Mouse (Mus musculus) c-Kit-positive CD71-positive TER-119-negative erythroid progenitor cells, embryonic 14.5 days (primary cell): Measurements from ENCODE around the gene Cwc25.
A peak's percentile ranks its signal among the peaks of the same experiment; 100 is the strongest.
"Not testable (repeated sequence)": the region's sequence is repeated elsewhere in the genome, so short reads cannot be mapped to it uniquely, and the experiment has no call there.

Experiments used
- DNase-seq: peaks from one replicate; pipeline ENCODE4 v3.0.0-alpha.2; 2013; ENCODE audit warnings: low read depth

Cwc25 gene

DNA sequence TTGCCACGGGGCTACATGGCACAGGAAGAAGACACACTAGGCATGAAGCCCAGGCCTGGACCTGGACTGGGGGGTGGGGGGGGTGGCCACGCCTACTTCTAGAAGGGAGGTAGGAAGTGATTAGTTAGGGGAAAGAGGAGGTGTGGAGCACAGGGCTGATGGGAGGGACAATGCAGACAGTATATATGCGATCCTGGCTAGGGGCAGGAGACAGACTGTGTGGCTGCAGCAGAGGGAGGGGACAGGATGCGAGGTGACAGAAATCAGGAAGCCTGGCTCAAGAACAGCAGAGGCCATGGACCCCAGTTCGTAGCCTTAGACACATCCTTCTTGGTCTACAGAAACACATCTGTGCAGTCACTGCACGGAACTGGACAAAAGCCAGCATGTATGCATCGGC is 42.6 kb downstream of the Cwc25 start:
- DNase-seq, result no peak

DNA sequence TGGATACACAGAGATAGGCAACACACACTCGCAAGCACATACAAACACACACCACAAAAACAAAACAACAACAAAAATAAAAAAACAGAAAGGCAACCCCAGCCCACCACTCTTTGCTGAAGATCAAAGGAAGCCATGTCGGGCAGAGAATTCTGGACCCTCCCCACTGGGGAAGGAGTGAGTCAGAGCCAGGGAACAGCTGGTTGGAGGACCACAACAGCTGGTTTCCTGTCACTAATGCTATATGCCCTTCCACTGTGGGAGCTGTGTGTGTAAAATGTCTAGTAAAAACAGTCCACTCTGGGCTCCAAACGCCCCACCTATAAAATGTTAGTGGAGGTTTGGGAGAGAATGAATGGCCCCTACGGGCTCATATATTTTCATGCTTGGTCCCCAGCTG is 45.0 kb downstream of the Cwc25 start:
- no peak for DNase-seq

DNA sequence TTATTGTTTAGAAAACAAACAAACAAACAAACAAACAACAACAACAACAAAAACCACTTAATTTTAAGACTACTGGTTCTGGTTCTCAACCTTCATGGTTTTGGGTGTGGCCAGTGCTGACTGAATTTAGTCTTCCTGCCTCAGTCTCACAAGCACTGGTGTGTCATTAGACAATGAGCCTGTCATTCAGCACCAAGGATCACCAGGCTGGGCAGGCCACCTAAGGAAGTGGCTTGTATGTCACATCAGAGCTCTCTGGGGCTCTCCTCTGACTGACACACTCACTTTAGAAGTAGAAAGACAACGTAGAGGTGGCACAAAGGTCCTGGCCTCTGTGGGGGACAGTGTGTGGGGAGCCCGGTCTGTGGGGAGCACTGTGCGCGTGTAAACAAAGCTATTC is 47.3 kb downstream of the Cwc25 start:
- no peak for DNase-seq

GRCm38 (mm10) chr11:97718281-97718860 is 48.0 kb downstream of the Cwc25 start:
- DNase-seq, result no peak

DNA sequence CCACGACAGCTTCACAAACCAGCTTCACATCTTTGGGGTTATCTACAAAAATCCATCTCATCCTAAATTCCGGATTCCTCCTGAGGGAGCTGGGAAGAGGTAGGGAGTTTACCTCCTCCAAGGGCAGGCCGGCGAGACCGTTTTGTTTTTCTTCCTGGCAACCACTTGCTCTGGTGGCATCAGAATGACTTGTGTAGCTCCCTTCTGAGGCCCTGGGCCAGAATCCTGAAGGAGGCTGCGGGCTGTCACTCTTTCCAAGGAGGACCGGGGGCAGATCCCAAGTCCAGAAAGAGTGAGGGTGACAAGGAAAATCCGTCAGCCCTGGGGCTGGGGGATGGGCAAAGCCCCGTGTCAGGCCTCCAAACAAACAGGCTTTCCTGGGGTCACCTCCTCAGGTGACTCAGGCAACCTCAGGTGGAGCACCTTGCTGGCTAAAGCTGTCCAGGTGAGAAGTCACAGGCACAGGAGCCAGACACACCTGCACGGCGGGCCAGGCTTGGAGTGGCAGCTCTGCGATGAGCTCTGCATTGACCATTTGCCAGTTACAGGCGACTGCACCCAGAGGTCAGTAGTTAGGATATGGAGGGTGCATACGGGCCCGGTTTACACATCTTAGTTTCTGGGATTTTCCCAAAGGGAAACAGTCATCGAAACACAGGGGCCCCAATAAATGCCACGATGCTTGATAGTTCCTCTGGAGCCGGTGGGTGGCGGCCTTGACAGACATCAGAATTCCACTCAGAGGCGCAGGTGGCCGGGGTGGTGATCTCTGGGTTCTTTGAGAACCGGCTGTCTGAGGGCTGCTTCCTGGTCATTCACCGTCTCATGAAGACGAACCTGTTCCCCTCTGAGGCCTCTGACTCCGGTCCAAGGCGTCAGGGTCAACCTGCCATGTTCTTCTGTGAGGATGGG is 48.7 kb downstream of the Cwc25 start:
- DNase-seq, result no peak

GRCm38 (mm10) chr11:97716021-97716420 is 50.3 kb downstream of the Cwc25 start:
- DNase-seq, result no peak

GRCm38 (mm10) chr11:97714784-97715760 is 51.3 kb downstream of the Cwc25 start:
- no peak for DNase-seq

DNA sequence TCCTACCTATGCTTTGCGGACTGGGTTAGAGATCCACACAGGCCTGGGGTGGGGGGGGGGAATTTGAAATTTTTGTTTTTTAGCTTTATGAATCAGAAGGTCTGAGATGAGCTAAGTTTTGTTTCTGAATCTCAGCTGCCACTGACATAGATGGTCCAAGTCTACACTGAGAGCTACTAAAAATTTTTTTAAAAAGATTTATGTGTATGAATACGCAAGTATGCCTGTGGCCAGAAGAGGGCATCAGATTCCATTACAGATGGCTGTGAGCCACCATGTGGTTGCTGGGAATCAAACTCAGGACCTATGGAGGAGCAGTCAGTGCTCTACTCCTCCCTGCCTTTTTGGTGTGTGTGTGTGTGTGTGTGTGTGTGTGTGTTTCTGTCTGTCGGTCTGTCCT is 52.0 kb downstream of the Cwc25 start:
- DNase-seq, result no peak

DNA sequence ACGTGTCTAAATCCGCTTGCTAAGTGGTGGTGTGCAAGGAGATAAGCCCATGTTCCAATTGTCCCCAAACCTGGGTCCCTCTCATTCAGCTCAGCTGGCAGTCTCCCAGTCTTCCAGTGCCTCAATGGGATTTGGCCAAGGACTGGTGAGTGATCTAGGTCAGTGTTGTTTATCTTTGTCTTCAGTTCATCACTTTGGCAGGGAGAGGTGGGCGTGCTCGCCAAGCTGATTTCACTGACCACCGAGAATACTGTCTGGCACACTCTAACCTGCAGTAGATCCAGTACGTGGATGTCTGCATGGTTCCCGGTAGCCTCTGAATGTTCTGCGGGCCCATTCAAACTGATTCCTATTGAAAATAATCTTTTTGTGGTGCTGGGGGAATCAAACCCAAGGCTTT is 52.5 kb downstream of the Cwc25 start:
- DNase-seq, result no peak

DNA sequence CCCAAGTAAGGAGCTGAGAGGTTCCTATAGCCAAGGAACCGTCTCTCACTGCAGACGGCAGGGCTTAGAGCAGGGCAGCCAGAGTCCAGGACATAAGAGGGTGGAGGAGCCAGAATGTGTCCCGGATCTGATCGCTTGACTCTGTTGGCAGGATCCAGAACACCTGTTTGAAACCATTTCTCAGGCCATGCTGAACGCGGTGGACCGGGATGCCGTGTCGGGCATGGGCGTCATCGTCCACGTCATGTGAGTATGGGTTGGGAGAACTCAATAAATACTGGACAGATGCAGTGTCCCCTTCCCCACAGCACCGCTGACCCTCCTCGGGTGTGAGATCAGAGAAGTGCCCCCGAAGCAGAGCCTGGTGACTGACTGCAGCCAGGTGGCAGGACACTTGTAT is 54.1 kb downstream of the Cwc25 start:
- DNase-seq, result no peak

GRCm38 (mm10) chr11:97711200-97711900 is 55.0 kb downstream of the Cwc25 start:
- no peak for DNase-seq

- DNase-seq, result not testable (repeated sequence)
Measured at GRCm38 (mm10) chr11:97710067-97710466, 56.3 kb downstream of the Cwc25 start.

DNA sequence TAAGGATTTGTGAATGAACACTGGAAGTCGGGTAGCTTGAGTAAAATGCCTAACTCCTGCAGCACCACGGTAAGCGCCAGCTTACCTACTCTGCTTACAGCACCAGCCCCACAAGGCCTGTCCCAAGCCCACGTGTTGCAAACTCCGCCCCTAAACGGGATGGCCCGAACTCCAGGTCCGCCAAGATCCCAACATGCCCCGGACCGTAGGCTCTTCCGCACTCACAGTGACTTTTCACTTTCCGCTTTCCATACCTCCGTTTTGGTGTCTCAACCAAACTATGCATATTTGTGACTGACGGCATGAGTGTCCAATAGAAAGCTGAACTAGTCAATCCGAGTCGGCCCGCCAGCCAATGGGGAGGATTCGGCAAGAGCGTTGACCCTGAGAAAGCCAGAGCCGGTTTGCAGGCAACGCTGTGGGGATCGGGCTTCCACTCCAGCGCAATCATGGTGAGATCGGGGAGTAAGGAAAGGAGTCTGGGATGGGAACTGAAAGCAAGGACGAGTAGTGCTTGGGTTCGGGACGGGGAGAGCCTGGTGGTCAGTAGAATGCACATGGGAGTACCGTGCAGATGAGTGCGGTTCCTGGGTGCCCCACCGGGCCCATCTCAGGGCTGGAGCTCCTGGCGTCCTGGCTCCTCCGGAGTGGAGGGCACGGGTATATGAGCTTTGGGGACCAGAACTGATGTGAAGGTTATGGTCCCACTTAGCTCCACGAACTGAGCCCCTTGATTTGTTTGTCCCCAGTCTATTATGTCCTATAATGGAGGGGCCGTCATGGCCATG is 63.1 kb downstream of the Cwc25 start, which contains the start of gene Psmb3:
Psmb3 (plus strand) TSS at position 361 of the 788 bp plus-strand sequence.
- peak; percentile 100 for DNase-seq

DNA sequence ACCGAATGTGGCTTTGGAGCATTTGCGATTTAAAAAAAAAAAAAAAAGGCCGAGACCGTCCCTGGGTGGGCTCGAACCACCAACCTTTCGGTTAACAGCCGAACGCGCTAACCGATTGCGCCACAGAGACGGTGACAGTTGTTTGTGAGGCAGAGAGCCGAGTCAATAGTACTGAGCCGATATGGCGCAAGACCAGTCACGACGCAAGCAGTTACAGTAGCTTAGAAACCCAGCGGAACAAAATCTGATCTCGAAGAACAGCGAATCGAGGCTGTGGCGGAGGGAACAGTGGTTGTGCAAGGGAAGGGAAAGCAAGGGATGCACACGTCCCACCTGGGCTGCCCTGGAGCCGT is 64.0 kb downstream of the Cwc25 start:
- DNase-seq, result peak; percentile 82

- DNase-seq, result no peak
Measured at GRCm38 (mm10) chr11:97701581-97702392, 64.6 kb downstream of the Cwc25 start.

DNA sequence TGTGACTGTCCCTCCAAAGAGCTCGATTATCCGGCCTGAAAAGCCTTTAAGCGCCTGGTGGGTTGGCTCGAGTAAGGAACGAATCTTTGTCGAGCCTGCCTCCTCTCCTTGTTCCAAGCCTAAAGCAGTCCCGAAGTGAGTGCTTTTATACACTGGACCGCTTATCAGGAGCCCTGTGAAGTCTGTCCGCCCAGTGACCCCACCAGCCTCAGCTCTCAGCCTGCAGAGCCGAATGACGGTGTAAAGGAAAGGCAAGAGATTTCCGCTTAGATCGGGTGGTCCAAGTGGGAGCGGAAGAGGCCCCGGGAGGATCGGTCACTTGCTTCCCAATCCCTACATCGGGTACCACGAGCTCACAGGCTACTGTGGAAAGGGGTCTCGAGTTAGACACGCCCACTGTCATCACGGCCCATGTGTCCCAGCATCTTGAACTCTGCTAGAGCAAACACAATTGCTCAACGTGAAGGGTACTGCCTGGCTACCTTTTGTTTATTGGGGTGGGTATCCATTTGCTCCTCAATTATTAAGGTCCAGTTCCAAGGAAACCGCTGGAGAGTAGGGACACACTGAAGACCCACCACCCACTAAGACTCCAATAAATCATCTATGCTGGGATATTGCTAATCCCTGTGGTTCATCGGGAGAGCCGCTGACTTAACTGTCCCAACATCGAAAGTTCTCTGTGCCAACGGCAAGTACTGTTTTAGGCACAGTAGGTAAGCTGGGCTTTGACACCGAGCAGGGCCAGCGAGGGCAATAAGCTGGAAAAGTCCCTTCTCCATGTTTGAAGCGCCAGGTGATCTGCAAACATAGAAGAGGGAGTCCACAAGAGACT is 65.4 kb downstream of the Cwc25 start:
- no peak for DNase-seq

DNA sequence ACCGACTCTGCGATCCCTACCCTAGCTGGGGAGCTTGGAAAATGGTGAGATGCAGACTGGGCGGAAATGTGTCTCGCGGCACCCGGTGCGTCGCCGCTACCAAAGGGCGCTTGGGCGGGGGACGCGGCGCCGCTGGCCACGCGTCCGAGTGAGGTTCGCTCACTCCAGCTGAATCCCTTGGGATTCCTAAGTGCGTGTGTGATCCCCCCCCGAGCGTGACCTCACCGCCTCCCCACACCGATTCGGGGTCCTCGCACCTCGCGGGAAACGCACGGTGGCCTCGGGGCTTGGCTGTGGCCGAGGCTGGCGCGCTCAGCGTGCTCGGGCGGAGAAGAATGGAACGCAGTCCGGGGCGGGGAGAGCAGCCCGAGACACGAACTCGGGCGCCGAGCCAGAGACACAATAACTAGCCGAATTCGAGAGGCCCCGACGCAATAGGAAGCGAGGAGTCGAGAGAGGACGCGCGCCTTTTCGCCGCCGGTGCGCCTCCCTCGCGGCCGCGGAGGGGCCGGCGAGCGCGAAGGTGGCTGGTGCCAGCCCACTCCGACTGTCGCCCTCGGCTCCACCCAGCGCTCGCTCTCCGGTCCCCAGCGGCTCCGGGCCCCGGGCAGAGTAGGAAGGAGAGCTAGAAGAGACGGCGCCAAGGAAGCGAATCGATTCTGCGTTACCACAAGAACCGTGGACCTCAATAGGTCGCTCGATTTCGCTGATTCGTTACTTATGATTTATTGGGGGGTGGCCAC is 66.2 kb downstream of the Cwc25 start, which contains the start of gene Pcgf2:
Pcgf2 (minus strand) TSS at position 495 of the 743 bp plus-strand sequence.
- no peak for DNase-seq

DNA sequence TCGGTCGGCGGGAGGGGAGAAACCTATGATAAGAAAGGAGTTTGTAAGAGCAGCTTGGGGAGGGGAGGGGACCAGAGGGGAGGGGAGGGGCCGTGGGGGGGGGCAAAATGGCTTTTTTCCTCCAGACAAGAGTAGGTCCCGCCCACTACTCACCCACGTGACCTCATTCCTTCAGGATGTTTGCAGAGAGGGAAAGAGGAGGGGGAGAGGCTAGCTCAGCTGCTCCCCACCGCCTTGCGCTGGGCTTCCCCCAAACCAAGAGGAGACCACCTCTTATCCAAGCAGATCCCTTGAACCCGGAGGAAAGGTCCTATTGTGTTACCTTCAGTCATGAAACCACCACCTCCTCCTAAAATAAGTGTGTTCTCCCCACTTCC is 66.7 kb downstream of the Cwc25 start:
- DNase-seq, result no peak
